Mouse (Mus musculus) MEL (cell line): ENCODE measurements around the gene Ctnnb1. TPM values are rescaled to one million over a fixed set of nuclear protein-coding genes. Genes with fewer than 3 reads are reported as not detected.

Experiments
- DNase-seq: peaks from one replicate; pipeline ENCODE4 v3.0.0; 2011; ENCODE audit warnings: low read depth, low spot score
- H3K27ac ChIP-seq: 2 replicates; pipeline ENCODE4 v1.5.1; 2012; ENCODE audit warnings: low read depth, mild to moderate bottlenecking, control low read depth, low read length, moderate library complexity; ENCODE audit not compliant: control insufficient read depth
- H3K27me3 ChIP-seq, 2 experiments: fragments of 150-350 bp in 1 of 2; sonication (generic) in 1 of 2; 2 replicates each; pipeline ENCODE4 v1.6.1; 2012; ENCODE audit warnings: low read length in 2 of 2, mild to moderate bottlenecking in 2 of 2, improper control_type of control experiment in 1 of 2, moderate library complexity in 1 of 2; ENCODE audit not compliant: insufficient read depth in 2 of 2, control insufficient read depth in 1 of 2
- H3K36me3 ChIP-seq, 2 experiments: 2 replicates each; pipeline ENCODE4 v1.6.1; 2012 to 2014; ENCODE audit warnings: low read length in 2 of 2, improper control_type of control experiment in 1 of 2, inconsistent platforms in 1 of 2, mild to moderate bottlenecking in 1 of 2; ENCODE audit not compliant: insufficient read depth in 2 of 2, control insufficient read depth in 1 of 2
- H3K4me1 ChIP-seq, 2 experiments: fragments of 150-350 bp in 1 of 2; sonication (generic) in 1 of 2; 2 replicates each; pipeline ENCODE4 v1.6.1; 2012; ENCODE audit warnings: low read length in 2 of 2, improper control_type of control experiment in 1 of 2, mild to moderate bottlenecking in 1 of 2; ENCODE audit not compliant: insufficient read depth in 2 of 2, control insufficient read depth in 1 of 2
- H3K4me3 ChIP-seq, 2 experiments: fragments of 150-350 bp in 1 of 2; sonication (generic) in 1 of 2; 2 replicates each; pipeline ENCODE4 v1.5.1; 2012; ENCODE audit warnings: low read depth in 2 of 2, low read length in 2 of 2, mild to moderate bottlenecking in 2 of 2, moderate library complexity in 2 of 2, control low read depth in 1 of 2, improper control_type of control experiment in 1 of 2; ENCODE audit not compliant: control insufficient read depth in 1 of 2, insufficient read depth in 1 of 2
- H3K79me2 ChIP-seq: 2 replicates; pipeline ENCODE4 v1.6.1; 2012; ENCODE audit warnings: mild to moderate bottlenecking, low read length, moderate library complexity; ENCODE audit not compliant: control insufficient read depth, poor library complexity, insufficient read depth
- H3K9ac ChIP-seq: 2 replicates; pipeline ENCODE4 v1.6.1; 2012; ENCODE audit warnings: low read depth, mild to moderate bottlenecking, control low read depth, low read length, moderate library complexity; ENCODE audit not compliant: control insufficient read depth, poor library complexity, severe bottlenecking
- H3K9me3 ChIP-seq: fragments of 150-350 bp; sonication (generic); replicated peaks from 2 replicates; pipeline ENCODE4 v1.6.1; 2012; ENCODE audit warnings: mild to moderate bottlenecking, low read length, improper control_type of control experiment, moderate library complexity; ENCODE audit not compliant: insufficient read depth
- BHLHE40 ChIP-seq: IDR thresholded peaks from 2 replicates; pipeline ENCODE4 v1.6.1; 2012; ENCODE audit warnings: low read depth, mild to moderate bottlenecking, inconsistent platforms, low read length, improper control_type of control experiment, borderline replicate concordance
- CHD1 ChIP-seq: IDR thresholded peaks from 2 replicates; pipeline ENCODE4 v1.6.1; 2012; ENCODE audit warnings: low read depth, mild to moderate bottlenecking, inconsistent platforms, low read length, improper control_type of control experiment
- CTCF ChIP-seq, 3 experiments: IDR thresholded peaks in 2 of 3; conservative IDR thresholded peaks in 1 of 3; 2 replicates each; pipeline ENCODE4 v1.5.1; 2011 to 2012; ENCODE audit warnings: low read length in 3 of 3, low read depth in 2 of 3, mild to moderate bottlenecking in 2 of 3, improper control_type of control experiment in 1 of 3, inconsistent platforms in 1 of 3, mixed read lengths in 1 of 3, moderate library complexity in 1 of 3; ENCODE audit not compliant: control insufficient read depth in 1 of 3, insufficient read depth in 1 of 3, poor library complexity in 1 of 3, severe bottlenecking in 1 of 3
- E2F4 ChIP-seq: IDR thresholded peaks from 2 replicates; pipeline ENCODE4 v1.6.1; 2011; ENCODE audit warnings: low read depth, low read length, improper control_type of control experiment, borderline replicate concordance
- ETS1 ChIP-seq: IDR thresholded peaks from 2 replicates; pipeline ENCODE4 v1.6.1; 2012; ENCODE audit warnings: low read depth, mild to moderate bottlenecking, inconsistent platforms, low read length, improper control_type of control experiment, moderate library complexity
- GABPA ChIP-seq: IDR thresholded peaks from 2 replicates; pipeline ENCODE4 v1.6.1; 2012; ENCODE audit warnings: low read depth, mild to moderate bottlenecking, inconsistent platforms, low read length, improper control_type of control experiment, moderate library complexity
- GATA1 ChIP-seq: IDR thresholded peaks from 2 replicates; pipeline ENCODE4 v1.6.1; 2011; ENCODE audit warnings: low read depth, low read length, improper control_type of control experiment
- HCFC1 ChIP-seq: IDR thresholded peaks from 2 replicates; pipeline ENCODE4 v1.6.1; 2012; ENCODE audit warnings: low read depth, mild to moderate bottlenecking, inconsistent platforms, low read length, improper control_type of control experiment, moderate library complexity
- MYB ChIP-seq: IDR thresholded peaks from 2 replicates; pipeline ENCODE4 v1.6.1; 2011; ENCODE audit warnings: mild to moderate bottlenecking, low read depth, low read length, improper control_type of control experiment
- MYC ChIP-seq: IDR thresholded peaks from 2 replicates; pipeline ENCODE4 v1.6.1; 2011; ENCODE audit warnings: low read depth, mild to moderate bottlenecking, low read length, improper control_type of control experiment, moderate library complexity
- NELFE ChIP-seq: IDR thresholded peaks from 2 replicates; pipeline ENCODE4 v1.6.1; 2011; ENCODE audit warnings: low read depth, low read length, improper control_type of control experiment
- NRF1 ChIP-seq: IDR thresholded peaks from 2 replicates; pipeline ENCODE4 v1.6.1; 2014; ENCODE audit warnings: low read depth, mild to moderate bottlenecking, inconsistent platforms, low read length, improper control_type of control experiment, moderate library complexity; ENCODE audit not compliant: poor library complexity, insufficient read depth, severe bottlenecking
- POLR2A ChIP-seq, 2 experiments: IDR thresholded peaks; 2 replicates each; pipeline ENCODE4 v1.6.1; 2011 to 2012; ENCODE audit warnings: low read length in 2 of 2, mild to moderate bottlenecking in 2 of 2, control low read depth in 1 of 2, improper control_type of control experiment in 1 of 2, low read depth in 1 of 2, moderate library complexity in 1 of 2; ENCODE audit not compliant: control insufficient read depth in 1 of 2, insufficient read depth in 1 of 2, poor library complexity in 1 of 2
- RAD21 ChIP-seq: IDR thresholded peaks from 2 replicates; pipeline ENCODE4 v1.6.1; 2011; ENCODE audit warnings: mild to moderate bottlenecking, low read depth, low read length, improper control_type of control experiment
- RCOR1 ChIP-seq: IDR thresholded peaks from 2 replicates; pipeline ENCODE4 v1.6.1; 2012; ENCODE audit warnings: low read depth, mild to moderate bottlenecking, inconsistent platforms, low read length, improper control_type of control experiment
- TAL1 ChIP-seq: IDR thresholded peaks from 2 replicates; pipeline ENCODE4 v1.6.1; 2012; ENCODE audit warnings: mild to moderate bottlenecking, inconsistent platforms, low read length, moderate library complexity, mixed read lengths
- TBP ChIP-seq: IDR thresholded peaks from 2 replicates; pipeline ENCODE4 v1.8.0; 2011; ENCODE audit warnings: low read depth, low read length, improper control_type of control experiment
- UBTF ChIP-seq: IDR thresholded peaks from 2 replicates; pipeline ENCODE4 v1.6.1; 2012; ENCODE audit warnings: low read depth, mild to moderate bottlenecking, inconsistent platforms, low read length, improper control_type of control experiment, moderate library complexity, borderline replicate concordance; ENCODE audit not compliant: insufficient read depth
- ZKSCAN1 ChIP-seq: IDR thresholded peaks from 2 replicates; pipeline ENCODE4 v1.6.1; 2012; ENCODE audit warnings: low read depth, mild to moderate bottlenecking, inconsistent platforms, low read length, improper control_type of control experiment, moderate library complexity
- polyA plus RNA-seq, 2 experiments: library from polyadenylated mRNA; stranded (reverse) in 1 of 2; unstranded in 1 of 2; fragments of >175 nt in 1 of 2; fragments of >200 nt in 1 of 2; gene quantifications; 2 replicates each; pipeline versions ENCODE4 v1.2.1 to v1.2.4; 2012; ENCODE audit warnings: low replicate concordance in 2 of 2, low read depth in 1 of 2; ENCODE audit not compliant: insufficient read length in 2 of 2, insufficient read depth in 1 of 2, missing spikeins in 1 of 2
- total RNA-seq: library from RNA; depleted of rRNA; stranded (reverse); fragments of 300-350 nt; gene quantifications from 2 replicates; pipeline ENCODE4 v1.2.3, GENCODE M21; 2012

Ctnnb1 gene
- total and polyA plus RNA-seq, 3 experiments, result 302 to 701 (median 377) TPM

- Histone ChIP-seq H3K4me1 (no peaks in the 10 kb centered on the region), H3K9me3 (no peaks in the 10 kb centered on the region), H3K4me3 (no peak overlapping the region), H3K9ac (no peak overlapping the region), H3K79me2 (no peaks in the 10 kb centered on the region), H3K27ac (no peak overlapping the region), H3K36me3 (no peaks in the 10 kb centered on the region), H3K27me3 (peaks cover 0 to 3% of the 10 kb centered on the region in 2 experiments; a peak in 2 of 4 replicates)
- DNase-seq, result no peak
- TF ChIP-seq GATA1, result no peak
- TF ChIP-seq MYB, result no peak
- no peak for TF ChIP-seq UBTF
- no peak for TF ChIP-seq RAD21
These were observed 31.7 kb upstream of the Ctnnb1 start for GRCm38 (mm10) chr9:120897269-120897668.

DNA sequence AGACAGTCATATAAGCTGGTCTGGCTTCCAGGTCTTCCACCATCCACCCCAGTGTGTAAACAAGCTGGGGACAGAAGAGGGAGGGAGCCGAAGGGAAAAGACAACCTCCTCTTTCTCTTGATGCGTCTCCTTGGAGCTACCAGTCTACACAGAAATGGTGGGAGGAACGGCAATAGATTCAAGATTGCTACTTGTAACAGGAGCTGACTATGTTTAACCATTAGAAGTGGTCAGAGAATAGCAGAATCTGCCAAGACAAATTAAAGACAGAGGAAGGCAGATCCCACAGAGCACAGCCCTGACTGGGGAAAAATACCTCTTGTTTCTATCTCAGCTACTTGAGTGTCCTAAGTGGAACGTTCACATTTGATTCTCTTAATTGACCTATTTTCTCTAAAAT is 29.2 kb upstream of the Ctnnb1 start:
- Histone ChIP-seq H3K9me3 (no peaks in the 10 kb centered on the region), H3K4me3 (no peak overlapping the region), H3K4me1 (no peaks in the 10 kb centered on the region), H3K36me3 (no peaks in the 10 kb centered on the region), H3K9ac (no peak overlapping the region), H3K79me2 (no peaks in the 10 kb centered on the region), H3K27me3 (peaks cover 0 to 3% of the 10 kb centered on the region in 2 experiments; a peak in 2 of 4 replicates), H3K27ac (no peak overlapping the region)
- TF ChIP-seq E2F4 (no peak), POLR2A (IDR thresholded peaks at IDR 0.05; ENCODE audit: control insufficient read depth in 1 of 2, insufficient read depth in 1 of 2, low read depth in 1 of 2, low read length in 2 of 2, poor library complexity in 1 of 2) (no peak), ETS1 (no peak), NELFE (no peak), CTCF (IDR thresholded peaks at IDR 0.05 in 2 of 3, conservative IDR thresholded peaks at IDR 0.05 in 1 of 3; ENCODE audit: control insufficient read depth in 1 of 3, insufficient read depth in 1 of 3, low read depth in 2 of 3, low read length in 3 of 3, poor library complexity in 1 of 3, severe bottlenecking in 1 of 3) (no peak), CHD1 (no peak), NRF1 (no peak), HCFC1 (no peak), MYB (no peak), GABPA (no peak), TAL1 (no peak), RCOR1 (no peak), ZKSCAN1 (no peak), TBP (no peak), MYC (no peak), BHLHE40 (no peak), GATA1 (no peak)
- no peak for DNase-seq
